Mouse (Mus musculus) midbrain, postnatal 0 days (tissue): ENCODE data around the gene Exoc4. TPM values are rescaled to one million over a fixed set of nuclear protein-coding genes. Genes with fewer than 3 reads are reported as not detected.

Experiments
- ATAC-seq: fragments of 200-750 bp; cut with Nextera tagmentation; 2 replicates; pipeline ENCODE4 v1.8.0; 2017; ENCODE audit warnings: moderate number of reproducible peaks, mild to moderate bottlenecking, moderate TSS enrichment, moderate library complexity; ENCODE audit not compliant: low FRiP score
- DNase-seq: peaks from one replicate; pipeline ENCODE4 v3.0.0-alpha.2; 2015; ENCODE audit warnings: low spot score
- H3K27ac ChIP-seq: fragments of 300-500 bp; sonication (generic); 2 replicates; pipeline ENCODE4 v1.5.1; 2014; ENCODE audit warnings: low read depth, mild to moderate bottlenecking, low read length, mixed read lengths
- H3K27me3 ChIP-seq: fragments of 300-500 bp; sonication (generic); 2 replicates; pipeline ENCODE4 v1.6.1; 2014; ENCODE audit warnings: low read length, control low read depth, mixed read lengths; ENCODE audit not compliant: insufficient read depth
- H3K36me3 ChIP-seq: fragments of 300-500 bp; sonication (generic); 2 replicates; pipeline ENCODE4 v1.6.1; 2014; ENCODE audit warnings: low read length, control low read depth, mixed read lengths; ENCODE audit not compliant: insufficient read depth
- H3K4me1 ChIP-seq: fragments of 300-500 bp; sonication (generic); 2 replicates; pipeline ENCODE4 v1.6.1; 2014; ENCODE audit warnings: mild to moderate bottlenecking, control low read depth, antibody characterized with exemption, low read length, mixed read lengths; ENCODE audit not compliant: insufficient read depth
- H3K4me2 ChIP-seq: fragments of 300-500 bp; sonication (generic); 2 replicates; pipeline ENCODE4 v1.6.1; 2014; ENCODE audit warnings: low read depth, mild to moderate bottlenecking, low read length, mixed read lengths; ENCODE audit not compliant: poor library complexity, severe bottlenecking
- H3K4me3 ChIP-seq: fragments of 300-500 bp; sonication (generic); 2 replicates; pipeline ENCODE4 v1.5.1; 2014; ENCODE audit warnings: low read depth, mild to moderate bottlenecking, low read length, moderate library complexity
- H3K9ac ChIP-seq: fragments of 300-500 bp; sonication (generic); replicated peaks from 2 replicates; pipeline ENCODE4 v1.6.1; 2014; ENCODE audit warnings: mild to moderate bottlenecking, low read length, moderate library complexity, mixed read lengths; ENCODE audit not compliant: poor library complexity, severe bottlenecking
- H3K9me3 ChIP-seq: fragments of 300-500 bp; sonication (generic); 2 replicates; pipeline ENCODE4 v1.6.1; 2016; ENCODE audit warnings: low read length, control low read depth
- CTCF ChIP-seq: IDR thresholded peaks from 2 replicates; pipeline ENCODE4 v1.5.1; 2016; ENCODE audit warnings: antibody characterized with exemption, mild to moderate bottlenecking
- WGBS: fragments of 180-500 bp; shearing (Covaris S2); extraction: QIAGEN DNeasy Blood & Tissue Kit; methylation state at CpG from one replicate; pipeline ENCODE4 v1.1.7; 2014; 5-methylcytosine and 5-hydroxymethylcytosine counted together
- polyA plus RNA-seq: library from polyadenylated mRNA; unstranded; fragments of >200 nt; fragmentation: Nextera tagmentation; extraction: Ambion mirVana; gene quantifications from 2 replicates; pipeline ENCODE4 v1.2.1, GENCODE M21; 2015
- total RNA-seq: library from RNA; depleted of rRNA; stranded (reverse); fragments of >200 nt; gene quantifications from 2 replicates; pipeline ENCODE4 v1.2.3, GENCODE M21; 2014

Gene Exoc4
- total and polyA plus RNA-seq, 2 experiments from 2014 or later = 29.5 to 72.5 TPM

GRCm38 (mm10) chr6:33515391-33515790, 266.5 kb downstream of the Exoc4 start:
- no peak overlapping the region for H3K4me3 ChIP-seq
- no peaks in the 10 kb centered on the region for H3K4me1 ChIP-seq
- no peak for TF ChIP-seq CTCF
- H3K9me3 ChIP-seq = no peaks in the 10 kb centered on the region
- no peak overlapping the region for H3K9ac ChIP-seq
- ATAC-seq (no peak), DNase-seq (no peak)
- no peaks in the 10 kb centered on the region for H3K36me3 ChIP-seq
- 55% methylated on average over 4 of the region's 4 CpGs for WGBS
- no peaks in the 10 kb centered on the region for H3K27me3 ChIP-seq
- no peak overlapping the region for H3K27ac ChIP-seq
- no peak overlapping the region for H3K4me2 ChIP-seq

DNA sequence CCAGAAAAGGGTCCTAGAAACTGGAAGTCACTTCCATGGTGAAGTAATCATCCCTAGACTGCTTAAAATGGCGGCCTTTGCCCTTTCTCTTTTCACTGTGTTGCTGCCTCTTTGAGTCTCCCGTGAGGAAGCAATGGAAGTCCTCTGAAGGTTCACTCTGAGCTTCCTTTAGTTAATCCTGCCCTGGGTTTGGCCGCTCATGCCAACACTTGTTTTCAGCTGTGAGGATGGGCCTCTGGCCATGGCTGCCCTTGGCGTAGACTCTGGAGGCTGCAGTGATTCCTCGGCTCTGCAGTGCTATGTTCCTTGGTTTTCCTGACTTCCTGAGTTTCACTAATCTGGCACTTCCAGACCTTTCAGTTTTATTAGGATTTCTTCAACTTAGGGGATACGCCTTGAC, 267.9 kb downstream of the Exoc4 start:
- no peaks in the 10 kb centered on the region for H3K36me3 ChIP-seq
- no peak for TF ChIP-seq CTCF
- H3K9me3 ChIP-seq = no peaks in the 10 kb centered on the region
- no peak for DNase-seq
- WGBS = 83% methylated on average over 6 of the region's 6 CpGs
- no peaks in the 10 kb centered on the region for H3K4me1 ChIP-seq
- no peak overlapping the region for H3K27ac ChIP-seq
- no peak for ATAC-seq
- no peak overlapping the region for H3K4me3 ChIP-seq
- H3K9ac ChIP-seq = no peak overlapping the region
- no peaks in the 10 kb centered on the region for H3K27me3 ChIP-seq
- H3K4me2 ChIP-seq = no peak overlapping the region

DNA sequence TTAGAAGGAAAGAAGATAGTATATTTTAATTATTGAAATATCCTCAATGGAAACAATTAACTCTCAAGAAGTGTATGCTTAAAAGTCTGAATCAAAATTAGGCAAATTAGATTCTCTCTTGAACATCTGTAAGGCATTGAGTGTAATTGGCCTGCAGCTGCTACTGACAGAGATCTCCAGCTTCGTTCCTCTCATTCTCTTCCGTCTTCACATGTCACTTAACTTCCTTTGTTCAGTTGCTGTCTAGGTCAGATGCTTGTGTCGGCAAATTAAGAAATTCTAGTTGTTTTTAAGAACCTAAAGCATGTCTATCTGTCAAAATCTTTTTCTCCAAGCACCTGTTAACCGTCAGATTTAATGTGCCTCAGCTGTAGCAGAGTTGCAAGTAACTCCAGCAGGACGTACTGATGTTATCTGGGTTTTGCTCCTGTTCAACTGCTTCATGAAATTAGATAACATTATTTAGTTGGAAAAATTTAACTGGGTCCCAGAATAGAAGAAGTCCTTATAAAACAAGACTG, 269.1 kb downstream of the Exoc4 start:
- no peak overlapping the region for H3K4me3 ChIP-seq
- no peaks in the 10 kb centered on the region for H3K4me1 ChIP-seq
- WGBS = 47% methylated on average over 5 of the region's 5 CpGs
- no peaks in the 10 kb centered on the region for H3K27me3 ChIP-seq
- H3K9me3 ChIP-seq = no peaks in the 10 kb centered on the region
- TF ChIP-seq CTCF = no peak
- H3K36me3 ChIP-seq = no peaks in the 10 kb centered on the region
- DNase-seq = no peak
- H3K4me2 ChIP-seq = no peak overlapping the region
- H3K27ac ChIP-seq = no peak overlapping the region
- H3K9ac ChIP-seq = no peak overlapping the region
- ATAC-seq = no peak

- DNase-seq = peak; percentile 67
- no peak overlapping the region for H3K9ac ChIP-seq
These were observed 276.9 kb downstream of the Exoc4 start for GRCm38 (mm10) chr6:33525695-33526366.

DNA sequence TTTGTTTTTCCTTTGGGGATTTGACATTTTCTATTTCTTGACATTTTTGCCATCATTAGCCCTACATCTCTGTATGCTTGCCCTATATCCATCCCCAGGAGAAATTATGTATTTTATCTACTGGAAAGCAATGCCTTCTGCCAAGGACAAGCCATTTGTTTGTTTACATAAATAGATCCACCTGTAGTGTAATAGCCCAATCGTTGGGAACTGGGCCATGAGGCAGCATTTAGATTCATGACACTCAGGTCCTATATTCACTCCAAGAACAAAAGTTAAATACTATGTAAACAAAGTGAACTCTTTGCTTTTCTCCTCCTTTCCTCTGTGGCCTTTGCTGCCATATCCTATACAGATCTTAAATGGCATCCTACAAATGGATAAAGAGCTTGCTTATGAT, 291.5 kb downstream of the Exoc4 start:
- Histone ChIP-seq H3K9ac (no peak overlapping the region), H3K27ac (no peak overlapping the region), H3K4me2 (no peak overlapping the region), H3K27me3 (no peaks in the 10 kb centered on the region), H3K9me3 (no peaks in the 10 kb centered on the region), H3K4me1 (no peaks in the 10 kb centered on the region), H3K36me3 (no peaks in the 10 kb centered on the region), H3K4me3 (no peak overlapping the region)
- no peak for TF ChIP-seq CTCF
- DNase-seq = no peak
- no peak for ATAC-seq
- 83% methylated on average over 1 of the region's 1 CpGs for WGBS

More at GRCm38 (mm10) chr6:33525695-33526366, 276.9 kb downstream of the Exoc4 start:
- no peaks in the 10 kb centered on the region for H3K36me3 ChIP-seq
- H3K27ac ChIP-seq = no peak overlapping the region
- ATAC-seq = no peak
- no peaks in the 10 kb centered on the region for H3K4me1 ChIP-seq
- no peak overlapping the region for H3K4me2 ChIP-seq
- H3K9me3 ChIP-seq = no peaks in the 10 kb centered on the region
- no peak overlapping the region for H3K4me3 ChIP-seq
- H3K27me3 ChIP-seq = no peaks in the 10 kb centered on the region
- WGBS = 71% methylated on average over 7 of the region's 7 CpGs
- TF ChIP-seq CTCF = no peak

GRCm38 (mm10) chr6:33542712-33543111, 293.8 kb downstream of the Exoc4 start:
- no peaks in the 10 kb centered on the region for H3K4me1 ChIP-seq
- H3K27ac ChIP-seq = no peak overlapping the region
- WGBS = 86% methylated on average over 6 of the region's 6 CpGs
- no peaks in the 10 kb centered on the region for H3K9me3 ChIP-seq
- H3K27me3 ChIP-seq = no peaks in the 10 kb centered on the region
- no peak overlapping the region for H3K4me3 ChIP-seq
- no peak overlapping the region for H3K9ac ChIP-seq
- H3K4me2 ChIP-seq = no peak overlapping the region
- TF ChIP-seq CTCF = no peak
- ATAC-seq = no peak
- no peak for DNase-seq
- no peaks in the 10 kb centered on the region for H3K36me3 ChIP-seq
